Mouse (Mus musculus) cerebellum, adult 2 months (tissue): ENCODE measurements around the gene Ugt1a5.
"Not testable (repeated sequence)": the region's sequence is repeated elsewhere in the genome, so short reads cannot be mapped to it uniquely, and the experiment has no call there.

Experiments
- CTCF ChIP-seq: fragments of 200-500 bp; IDR thresholded peaks from 2 replicates; pipeline ENCODE4 v1.5.1; 2011; ENCODE audit warnings: low read depth, mild to moderate bottlenecking, control low read depth, low read length, moderate library complexity, borderline replicate concordance; ENCODE audit not compliant: insufficient read depth
- POLR2A ChIP-seq: fragments of 200-500 bp; IDR thresholded peaks from 2 replicates; pipeline ENCODE4 v1.6.1; 2011; ENCODE audit warnings: low read length, control low read depth, borderline replicate concordance; ENCODE audit not compliant: insufficient read depth

DNA sequence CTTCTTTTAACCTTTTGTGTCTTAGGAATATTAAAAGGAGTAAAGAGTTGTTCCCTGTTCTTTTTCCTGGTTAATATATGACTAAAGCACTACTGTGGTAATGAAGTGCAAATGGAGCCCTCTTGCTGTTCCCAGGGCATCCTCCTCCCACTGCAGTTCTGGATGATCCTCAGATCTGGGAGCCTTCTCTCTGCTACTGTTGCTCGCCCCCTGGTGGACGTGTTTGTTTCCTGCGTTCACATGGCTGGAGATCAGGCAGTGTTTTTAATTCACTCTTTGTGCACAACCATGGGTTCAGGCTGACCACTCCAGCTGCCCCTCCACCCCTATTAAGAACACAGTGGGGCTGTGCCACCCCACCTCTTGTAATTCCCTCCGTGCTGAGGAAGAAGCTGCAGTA lies 45.3 kb upstream of the Ugt1a5 start:
- TF ChIP-seq CTCF: 0 out of 2 replicates have a peak, but pooled peaks have one; percentile 18
- not testable (repeated sequence) for TF ChIP-seq POLR2A
